Mouse (Mus musculus) spleen, adult 2 months (tissue): ENCODE results near the gene Mog. TPM values are rescaled to one million over a fixed set of nuclear protein-coding genes. Genes with fewer than 3 reads are reported as not detected.

ENCODE experiments used
- DNase-seq, 2 experiments: peaks; one replicate each; pipeline versions ENCODE4 v3.0.0 to v3.0.0-alpha.2; 2012 to 2021; ENCODE audit warnings: low spot score in 2 of 2, low read depth in 1 of 2
- H3K27ac ChIP-seq: fragments of 200-500 bp; 2 replicates; pipeline ENCODE4 v1.5.1; 2012; ENCODE audit warnings: low read length, inconsistent platforms; ENCODE audit not compliant: insufficient read depth
- H3K27me3 ChIP-seq: fragments of 200-500 bp; 2 replicates; pipeline ENCODE4 v1.6.1; 2012; ENCODE audit warnings: mild to moderate bottlenecking, moderate library complexity, low read length, inconsistent platforms; ENCODE audit not compliant: control insufficient read depth, insufficient read depth
- H3K36me3 ChIP-seq: fragments of 200-500 bp; 2 replicates; pipeline ENCODE4 v1.6.1; 2012; ENCODE audit warnings: mild to moderate bottlenecking, low read length, inconsistent platforms; ENCODE audit not compliant: control insufficient read depth, insufficient read depth
- H3K4me1 ChIP-seq: fragments of 200-500 bp; 2 replicates; pipeline ENCODE4 v1.6.1; 2011; ENCODE audit warnings: inconsistent platforms; ENCODE audit not compliant: control insufficient read depth, insufficient read depth, insufficient read length
- H3K4me3 ChIP-seq: fragments of 200-500 bp; 2 replicates; pipeline ENCODE4 v1.5.1; 2011; ENCODE audit warnings: mild to moderate bottlenecking, inconsistent platforms; ENCODE audit not compliant: insufficient read depth, insufficient read length; ENCODE audit errors: extremely low read depth
- CTCF ChIP-seq: fragments of 200-500 bp; IDR thresholded peaks from 2 replicates; pipeline ENCODE4 v1.5.1; 2011; ENCODE audit warnings: mild to moderate bottlenecking, inconsistent platforms; ENCODE audit not compliant: insufficient read depth, insufficient read length, insufficient replicate concordance; ENCODE audit errors: extremely low read depth
- POLR2A ChIP-seq: fragments of 200-500 bp; IDR thresholded peaks from 2 replicates; pipeline ENCODE4 v1.6.1; 2011; ENCODE audit warnings: low read depth, low read length, inconsistent platforms
- WGBS: fragments of 180-500 bp; shearing (Covaris S2); methylation state at CpG from one replicate; pipeline ENCODE4 v1.1.7; 2018; 5-methylcytosine and 5-hydroxymethylcytosine counted together
- polyA plus RNA-seq: library from polyadenylated mRNA; depleted of rRNA; stranded (reverse); fragments of >200 nt; gene quantifications from 2 replicates; pipeline ENCODE4 v1.2.3, GENCODE M21; 2012

Mog gene
- polyA plus RNA-seq, 1 experiment, result not detected

DNA sequence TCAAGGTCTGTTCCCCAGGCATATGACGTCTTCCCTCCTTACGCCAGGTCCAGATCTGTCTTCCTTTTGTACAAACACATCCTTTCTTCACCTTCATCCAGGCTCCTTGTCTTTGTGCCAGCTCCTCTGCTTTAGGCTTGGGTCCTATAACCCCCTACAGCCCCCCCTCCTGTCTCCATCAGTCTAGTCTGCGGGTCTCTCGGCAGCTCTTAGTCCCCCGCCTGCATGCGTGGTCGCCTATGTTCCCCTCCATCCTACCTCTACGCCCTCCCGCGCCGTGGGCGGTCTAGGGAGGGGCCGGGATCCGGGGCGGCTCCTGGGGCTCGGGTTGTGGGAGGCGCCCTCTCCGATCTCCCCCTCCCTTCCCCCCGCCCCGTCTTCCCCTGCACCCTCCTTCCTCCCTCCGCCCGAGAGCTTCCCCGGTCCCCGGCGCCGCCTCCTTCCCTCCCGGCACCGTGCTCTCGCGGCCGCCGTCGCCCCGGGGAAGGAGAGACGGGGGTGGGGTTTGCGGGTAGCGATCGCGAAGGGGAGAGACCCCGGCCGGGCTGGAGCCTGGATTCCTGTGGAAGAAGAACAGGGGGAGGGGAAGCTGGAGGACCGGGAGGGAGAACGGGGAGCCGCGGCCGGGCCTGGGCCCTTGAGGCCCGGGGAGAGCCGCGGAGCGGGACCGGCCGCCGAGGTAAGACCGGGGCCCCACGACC is 22.6 kb upstream of the Mog start, which contains the start of gene Gabbr1:
Gabbr1 (plus strand) TSS at position 356 of the 701 bp plus-strand sequence.
- TF ChIP-seq POLR2A, result no peak
- TF ChIP-seq CTCF, result no peak
- DNase-seq, result peak; percentile 25 to 73
- Histone ChIP-seq H3K27ac (peak within 1 kb of the TSS; percentile 7; the same call in 1 of the 2 replicates), H3K36me3 (no peaks in the 10 kb centered on the region), H3K4me1 (peaks cover 16% of the 10 kb centered on the region), H3K4me3 (peak within 1 kb of the TSS; percentile 74), H3K27me3 (peaks cover 5% of the 10 kb centered on the region; the same call in 1 of the 2 replicates)
- 2% methylated on average over 53 of the region's 55 CpGs for WGBS

DNA sequence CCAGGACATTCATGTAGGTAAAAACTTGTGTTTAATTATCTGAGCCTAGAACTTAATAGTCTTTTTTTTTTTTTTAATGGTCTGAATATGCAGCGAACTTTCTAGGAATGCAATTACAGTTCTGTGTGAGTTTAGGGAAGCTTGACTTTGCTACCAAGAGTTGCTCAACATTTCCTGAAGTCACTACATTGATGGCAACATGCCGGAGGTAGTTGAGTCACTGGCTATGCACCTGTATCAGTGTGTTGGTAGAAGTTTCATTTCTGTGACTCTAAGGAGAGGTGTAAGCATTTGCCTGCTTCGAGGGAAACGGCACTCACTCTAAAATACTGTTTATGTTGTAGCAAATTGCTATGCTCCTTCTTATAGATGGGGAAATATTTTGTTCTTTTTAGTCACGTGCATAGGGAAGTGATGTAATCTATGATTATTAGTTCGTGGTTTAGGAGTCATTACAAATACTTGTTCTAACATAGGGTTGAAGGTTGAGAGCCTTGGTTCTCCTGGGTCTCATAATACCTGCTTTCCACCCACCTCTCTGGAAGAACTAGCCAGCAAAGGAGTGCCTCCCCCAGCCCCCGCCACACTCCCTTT is 21.6 kb upstream of the Mog start:
- H3K4me3 ChIP-seq, result no peak overlapping the region
- no peak for TF ChIP-seq POLR2A
- TF ChIP-seq CTCF, result no peak
- no peaks in the 10 kb centered on the region for H3K36me3 ChIP-seq
- H3K27me3 ChIP-seq, result 0 out of 2 replicates have a peak, but pooled peaks cover 3% of the 10 kb centered on the region
- peaks cover 9% of the 10 kb centered on the region for H3K4me1 ChIP-seq
- no peak for DNase-seq
- 26% methylated on average over 7 of the region's 7 CpGs for WGBS
- no peak overlapping the region for H3K27ac ChIP-seq

DNA sequence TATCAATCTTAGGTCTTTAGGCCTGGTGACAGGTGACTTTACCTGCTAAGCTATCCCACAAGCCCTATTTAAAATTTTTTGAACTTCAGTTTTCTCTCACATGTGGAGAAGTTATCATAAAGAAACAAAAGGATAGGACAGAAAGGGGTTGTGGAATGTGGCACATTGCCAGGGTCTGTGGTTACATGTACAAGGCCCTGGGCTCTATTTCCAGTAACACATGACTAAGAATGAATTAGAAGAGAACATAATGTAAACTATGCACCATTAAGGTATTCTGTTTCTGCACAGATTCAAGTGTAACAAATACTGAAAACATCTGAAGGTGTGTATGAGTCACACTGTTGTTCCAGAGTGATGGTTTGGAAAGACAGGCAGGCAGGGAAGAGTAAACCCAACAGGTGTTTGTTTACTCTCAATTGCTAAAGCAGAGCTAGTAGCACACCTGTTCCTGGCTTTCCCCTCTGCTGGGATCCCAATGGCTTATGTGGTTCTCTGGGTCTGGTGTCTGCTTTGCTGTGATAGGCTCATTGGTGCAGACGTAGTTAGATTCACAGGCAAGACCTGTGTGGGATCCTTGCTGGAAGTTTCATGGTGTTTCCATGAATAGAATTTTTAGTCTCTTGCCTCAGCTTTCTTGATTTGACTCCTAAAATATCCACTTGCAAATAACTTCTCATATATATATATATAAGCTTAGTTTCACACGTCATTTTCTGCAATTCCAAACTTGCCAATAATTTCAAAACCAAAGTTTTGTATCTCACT is 16.1 kb upstream of the Mog start:
- no peak overlapping the region for H3K27ac ChIP-seq
- no peaks in the 10 kb centered on the region for H3K27me3 ChIP-seq
- H3K4me1 ChIP-seq, result no peaks in the 10 kb centered on the region
- no peak for DNase-seq
- no peak for TF ChIP-seq POLR2A
- no peak for TF ChIP-seq CTCF
- WGBS, result 85% methylated on average over 2 of the region's 2 CpGs
- H3K4me3 ChIP-seq, result no peak overlapping the region
- H3K36me3 ChIP-seq, result no peaks in the 10 kb centered on the region

DNA sequence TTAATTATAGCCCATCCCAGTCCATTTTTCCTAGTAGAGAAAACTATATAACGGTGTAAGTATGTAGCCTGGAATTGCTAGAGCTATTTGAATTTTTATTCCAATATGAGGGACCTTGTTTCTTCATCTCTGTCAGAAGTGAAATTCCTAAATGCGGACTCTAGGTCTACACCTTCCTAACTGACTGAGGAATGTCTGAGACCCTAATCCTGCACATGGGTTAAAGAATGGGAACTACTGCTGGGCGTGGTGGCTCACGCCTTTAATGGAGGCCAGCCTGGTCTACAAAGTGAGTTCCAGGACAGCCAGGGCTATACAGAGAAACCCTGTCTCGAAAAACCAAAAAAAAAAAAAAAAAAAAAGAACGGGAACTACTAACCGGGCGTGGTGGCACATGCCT is 6.0 kb upstream of the Mog start:
- H3K36me3 ChIP-seq, result no peaks in the 10 kb centered on the region
- DNase-seq, result no peak
- H3K4me1 ChIP-seq, result no peaks in the 10 kb centered on the region
- no peak overlapping the region for H3K27ac ChIP-seq
- no peaks in the 10 kb centered on the region for H3K27me3 ChIP-seq
- H3K4me3 ChIP-seq, result no peak overlapping the region
- WGBS, result 83% methylated on average over 8 of the region's 8 CpGs
- TF ChIP-seq CTCF, result no peak
- no peak for TF ChIP-seq POLR2A

DNA sequence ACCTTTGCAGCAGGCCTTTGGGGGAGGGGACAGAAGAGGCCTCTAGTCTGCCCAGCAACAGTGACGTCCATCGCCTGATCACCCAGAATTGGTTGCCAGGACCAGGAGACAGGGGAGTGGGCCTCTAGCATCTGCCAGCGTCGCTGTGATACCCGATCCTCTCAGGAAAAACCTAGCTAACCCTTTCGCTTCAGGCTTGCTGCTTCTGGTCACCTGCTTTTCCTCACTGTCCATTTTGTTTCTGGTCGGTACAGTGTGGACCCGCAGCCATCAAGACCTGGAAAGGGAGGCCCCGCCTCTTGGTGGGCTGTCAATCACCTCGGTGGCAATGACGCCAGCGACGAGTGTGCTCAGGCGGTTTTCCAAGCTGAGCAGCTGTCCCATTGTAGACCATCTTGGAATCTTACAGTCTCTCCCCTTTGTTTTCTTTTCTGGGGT is 5.5 kb upstream of the Mog start:
- Histone ChIP-seq H3K4me1 (no peaks in the 10 kb centered on the region), H3K36me3 (no peaks in the 10 kb centered on the region), H3K4me3 (peak overlapping the region; percentile 54), H3K27ac (no peak overlapping the region), H3K27me3 (no peaks in the 10 kb centered on the region)
- TF ChIP-seq POLR2A (no peak), CTCF (no peak)
- 4% methylated on average over 14 of the region's 14 CpGs for WGBS
- peak; percentile 50 to 64 for DNase-seq

DNA sequence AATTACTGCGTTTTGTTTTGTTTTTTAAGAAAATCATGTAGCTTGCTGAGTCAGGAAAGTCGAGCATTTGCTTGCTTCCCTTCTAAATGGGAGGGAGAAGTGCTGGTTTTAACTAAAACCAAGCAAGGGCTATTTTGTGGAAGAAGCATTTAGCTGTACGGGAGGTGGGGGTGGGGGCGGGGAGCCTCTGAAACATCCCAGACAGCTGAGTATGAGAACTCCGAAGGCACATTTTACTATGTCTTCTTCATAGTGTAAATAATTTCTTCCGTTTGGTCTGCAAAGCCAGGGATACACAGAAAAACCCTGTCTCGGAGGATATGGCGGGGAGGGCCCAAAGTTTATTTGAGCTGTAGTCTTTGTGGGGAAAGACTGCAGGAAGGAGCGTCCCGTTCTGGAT is 5.0 kb upstream of the Mog start:
- no peak overlapping the region for H3K4me3 ChIP-seq
- H3K36me3 ChIP-seq, result no peaks in the 10 kb centered on the region
- 56% methylated on average over 10 of the region's 10 CpGs for WGBS
- TF ChIP-seq POLR2A (no peak), CTCF (no peak)
- H3K27ac ChIP-seq, result no peak overlapping the region
- no peak for DNase-seq
- H3K27me3 ChIP-seq, result no peaks in the 10 kb centered on the region
- H3K4me1 ChIP-seq, result no peaks in the 10 kb centered on the region

DNA sequence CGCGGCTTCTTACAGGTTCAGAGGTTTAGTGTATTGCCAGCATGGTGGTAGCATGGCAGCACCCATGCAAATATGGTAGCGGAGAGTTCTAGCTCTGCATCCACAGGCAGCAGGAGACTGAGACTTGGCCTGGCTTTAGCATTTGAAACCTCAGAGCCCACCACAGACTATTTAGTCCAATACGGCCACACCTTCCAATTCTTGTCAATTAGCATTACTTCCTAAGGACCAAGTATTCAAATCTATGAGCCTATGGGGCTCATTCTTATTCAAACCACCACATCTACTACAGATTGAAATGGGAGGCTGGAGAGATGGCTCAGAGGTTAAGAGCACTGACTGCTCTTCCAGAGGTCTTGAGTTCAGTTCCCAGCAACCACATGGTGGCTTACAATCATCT is 4.3 kb upstream of the Mog start:
- 91% methylated on average over 4 of the region's 4 CpGs for WGBS
- DNase-seq, result no peak

More for the DNA sequence above, 4.3 kb upstream of the Mog start:
- Histone ChIP-seq H3K4me3 (no peak overlapping the region), H3K36me3 (no peaks in the 10 kb centered on the region), H3K27me3 (no peaks in the 10 kb centered on the region), H3K27ac (no peak overlapping the region), H3K4me1 (peaks cover 2% of the 10 kb centered on the region; the same call in 1 of the 2 replicates)
- TF ChIP-seq POLR2A (no peak), CTCF (no peak)
